Mouse (Mus musculus): ENCODE results near the gene Arhgef17. TPM values are rescaled to one million over a fixed set of nuclear protein-coding genes. Genes with fewer than 3 reads are reported as not detected.
A peak's percentile ranks its signal among the peaks of the same experiment; 100 is the strongest.

Arhgef17 gene
- polyA plus RNA-seq, 1 experiment from 2014 or later: 6.5 TPM

DNA sequence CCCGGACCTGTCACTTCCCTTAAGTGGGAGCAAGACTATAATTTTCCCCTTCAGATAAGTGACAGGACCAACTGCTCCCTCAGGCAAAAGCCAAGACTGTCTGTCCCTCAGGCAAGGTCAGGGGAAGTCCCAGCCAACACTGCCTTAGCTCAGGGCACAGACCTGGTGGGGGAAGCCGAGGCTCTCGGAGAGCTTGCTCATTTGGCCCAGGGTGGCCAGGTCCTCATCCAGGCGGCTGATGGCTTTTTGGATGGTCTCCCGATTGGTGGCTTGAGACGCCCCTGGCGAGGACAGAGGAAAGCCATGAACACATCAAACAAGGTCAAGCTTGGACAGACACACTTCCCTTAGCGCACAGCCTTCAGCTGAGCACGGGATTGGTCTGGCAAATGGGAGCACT is 50.4 kb downstream of the Arhgef17 start:
- Histone ChIP-seq H3K9ac (no peak overlapping the region), H3K36me3 (replicated peaks) (peaks cover 86% of the 10 kb centered on the region)
- ATAC-seq (ENCODE audit: low FRiP score): no peak

DNA sequence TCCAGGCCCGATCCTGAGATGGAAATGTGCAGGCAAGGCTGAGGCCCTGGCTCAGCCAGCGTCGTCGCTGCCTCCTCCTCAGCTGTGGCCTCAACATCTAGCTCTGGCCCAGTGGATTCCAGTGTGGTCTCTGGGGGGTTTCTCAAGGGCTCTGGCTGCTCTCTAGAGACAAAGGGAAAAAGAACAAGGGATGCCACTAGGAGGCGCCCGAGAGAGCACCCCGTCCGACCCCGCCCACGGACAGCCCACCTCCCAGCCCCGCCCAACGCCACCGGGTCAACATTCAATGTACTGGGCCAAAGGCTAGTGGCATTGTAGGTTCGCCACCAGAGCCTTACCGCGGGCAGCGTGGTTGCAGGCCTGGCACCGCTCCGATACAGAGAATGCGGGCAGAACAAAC is 52.3 kb downstream of the Arhgef17 start:
- Histone ChIP-seq H3K27ac (no peak overlapping the region), H3K9ac (no peak overlapping the region), H3K27me3 (no peaks in the 10 kb centered on the region), H3K4me3 (replicated peaks) (no peak overlapping the region), H3K4me2 (peak overlapping the region; percentile 19), H3K36me3 (replicated peaks) (peaks cover 87% of the 10 kb centered on the region), H3K9me3 (no peaks in the 10 kb centered on the region), H3K4me1 (peaks cover 7% of the 10 kb centered on the region)
- peak; percentile 52; the same call in 1 of the 2 replicates for ATAC-seq (ENCODE audit: low FRiP score)
- 18% methylated on average over 20 of the region's 20 CpGs for WGBS

More for the DNA sequence above, 50.4 kb downstream of the Arhgef17 start:
- Histone ChIP-seq H3K9me3 (no peaks in the 10 kb centered on the region), H3K4me3 (replicated peaks) (no peak overlapping the region), H3K27me3 (no peaks in the 10 kb centered on the region), H3K27ac (no peak overlapping the region), H3K4me1 (peaks cover 7% of the 10 kb centered on the region), H3K4me2 (no peak overlapping the region)
- 90% methylated on average over 9 of the region's 9 CpGs for WGBS

DNA sequence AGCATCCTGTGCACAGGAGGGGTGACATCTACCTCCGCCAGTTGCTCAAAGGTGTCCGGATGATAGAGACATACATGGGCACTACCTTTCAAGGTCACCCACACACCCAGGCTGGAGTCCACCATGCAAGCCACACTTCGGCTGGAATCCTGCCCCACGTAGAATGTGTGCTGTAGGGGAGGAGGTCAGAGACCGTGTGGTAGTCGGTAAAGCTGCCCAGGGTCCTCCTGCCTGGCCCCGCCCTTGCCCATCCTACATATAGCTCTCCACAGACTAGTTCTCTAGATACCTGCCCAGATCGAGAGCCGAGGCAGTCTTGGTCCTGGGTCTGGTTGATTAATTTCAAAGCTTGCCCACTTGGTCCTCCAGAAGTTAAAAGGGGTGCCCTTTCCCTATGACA is 55.1 kb downstream of the Arhgef17 start:
- WGBS: 96% methylated on average over 9 of the region's 9 CpGs

DNA sequence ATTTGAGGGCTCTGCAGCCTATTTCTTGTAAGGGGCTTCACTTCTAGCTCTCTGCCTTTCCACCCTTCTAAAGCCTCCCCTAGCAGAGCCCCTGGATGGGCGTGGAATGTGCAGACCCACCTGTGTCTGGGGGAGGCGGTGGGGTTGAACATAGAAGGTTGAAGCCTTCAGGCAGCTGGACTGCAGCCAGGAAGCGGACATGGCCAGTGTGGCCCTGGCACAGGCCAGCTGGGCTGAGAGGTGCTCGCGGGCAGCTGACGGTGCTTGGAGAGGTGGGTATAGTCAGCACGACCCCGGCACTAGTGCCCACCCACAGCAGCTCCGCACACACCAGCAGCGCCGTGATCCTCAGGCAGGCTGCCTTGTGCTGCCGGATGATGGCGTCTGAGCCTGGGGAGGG is 55.6 kb downstream of the Arhgef17 start:
- 94% methylated on average over 13 of the region's 13 CpGs for WGBS
- no peak overlapping the region for H3K9ac ChIP-seq
- H3K9me3 ChIP-seq: no peaks in the 10 kb centered on the region
- 0 out of 2 replicates have a peak overlapping the region, but pooled peaks have one; percentile 36 for H3K27ac ChIP-seq
- H3K4me1 ChIP-seq: peaks cover 7% of the 10 kb centered on the region
- no peak for ATAC-seq (ENCODE audit: low FRiP score)
- H3K27me3 ChIP-seq: no peaks in the 10 kb centered on the region
- H3K4me3 ChIP-seq (replicated peaks): no peak overlapping the region
- H3K4me2 ChIP-seq: no peak overlapping the region
- peaks cover 90% of the 10 kb centered on the region for H3K36me3 ChIP-seq (replicated peaks)

More for the DNA sequence above, 55.1 kb downstream of the Arhgef17 start:
- no peaks in the 10 kb centered on the region for H3K9me3 ChIP-seq
- H3K4me1 ChIP-seq: peaks cover 7% of the 10 kb centered on the region
- H3K36me3 ChIP-seq (replicated peaks): peaks cover 89% of the 10 kb centered on the region
- ATAC-seq (ENCODE audit: low FRiP score): no peak
- H3K4me3 ChIP-seq (replicated peaks): no peak overlapping the region
- H3K4me2 ChIP-seq: no peak overlapping the region
- H3K9ac ChIP-seq: no peak overlapping the region
- H3K27me3 ChIP-seq: no peaks in the 10 kb centered on the region
- no peak overlapping the region for H3K27ac ChIP-seq

DNA sequence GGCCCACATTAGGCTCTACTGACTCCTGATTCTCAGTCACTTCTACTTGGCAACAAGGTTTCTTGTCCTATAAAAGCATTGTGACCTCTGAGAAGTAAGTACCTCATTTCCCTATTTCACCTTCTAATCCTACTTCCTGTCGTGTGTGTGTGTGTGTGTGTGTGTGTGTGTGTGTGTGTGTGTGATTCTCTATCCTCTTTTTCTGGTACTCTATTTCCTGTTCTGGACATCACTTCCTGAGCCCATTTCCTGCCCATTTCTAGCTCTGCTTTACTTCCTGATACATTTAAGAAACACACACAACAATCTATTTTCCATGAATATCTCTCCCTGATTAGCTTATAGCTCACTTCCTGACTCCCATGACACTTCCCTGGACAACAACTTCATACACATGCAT is 56.1 kb downstream of the Arhgef17 start:
- Histone ChIP-seq H3K4me2 (no peak overlapping the region), H3K27me3 (no peaks in the 10 kb centered on the region), H3K9ac (no peak overlapping the region), H3K9me3 (no peaks in the 10 kb centered on the region), H3K4me1 (peaks cover 7% of the 10 kb centered on the region), H3K27ac (0 out of 2 replicates have a peak overlapping the region, but pooled peaks have one; percentile 36), H3K4me3 (replicated peaks) (no peak overlapping the region), H3K36me3 (replicated peaks) (peaks cover 85% of the 10 kb centered on the region)
- no peak for ATAC-seq (ENCODE audit: low FRiP score)
- WGBS: 60% methylated on average over 1 of the region's 1 CpGs

DNA sequence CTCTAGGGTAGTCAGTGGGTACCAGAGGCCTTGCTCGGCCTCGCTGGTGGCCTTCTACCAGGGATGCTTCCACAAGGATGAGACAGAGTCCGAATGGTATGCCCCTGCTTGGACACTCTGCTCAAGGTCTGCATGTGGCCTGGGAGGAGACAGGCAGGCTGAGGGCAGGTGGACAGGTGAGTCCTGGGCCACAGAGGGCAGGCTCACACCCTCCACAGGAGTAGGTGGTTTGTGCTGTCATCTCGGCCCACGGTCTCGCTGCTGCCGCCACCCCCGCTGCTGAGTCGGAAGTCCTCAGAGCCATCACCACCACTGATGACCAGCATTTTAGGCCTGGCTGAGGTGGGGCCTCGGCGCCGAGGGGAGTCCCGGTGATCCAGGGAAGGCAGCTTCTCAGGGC is 58.7 kb downstream of the Arhgef17 start:
- Histone ChIP-seq H3K4me3 (replicated peaks) (no peak overlapping the region), H3K4me2 (no peak overlapping the region), H3K36me3 (replicated peaks) (peaks cover 59% of the 10 kb centered on the region), H3K9ac (no peak overlapping the region), H3K9me3 (no peaks in the 10 kb centered on the region), H3K4me1 (no peaks in the 10 kb centered on the region), H3K27me3 (no peaks in the 10 kb centered on the region), H3K27ac (no peak overlapping the region)
- WGBS: 97% methylated on average over 13 of the region's 13 CpGs
- ATAC-seq (ENCODE audit: low FRiP score): no peak

DNA sequence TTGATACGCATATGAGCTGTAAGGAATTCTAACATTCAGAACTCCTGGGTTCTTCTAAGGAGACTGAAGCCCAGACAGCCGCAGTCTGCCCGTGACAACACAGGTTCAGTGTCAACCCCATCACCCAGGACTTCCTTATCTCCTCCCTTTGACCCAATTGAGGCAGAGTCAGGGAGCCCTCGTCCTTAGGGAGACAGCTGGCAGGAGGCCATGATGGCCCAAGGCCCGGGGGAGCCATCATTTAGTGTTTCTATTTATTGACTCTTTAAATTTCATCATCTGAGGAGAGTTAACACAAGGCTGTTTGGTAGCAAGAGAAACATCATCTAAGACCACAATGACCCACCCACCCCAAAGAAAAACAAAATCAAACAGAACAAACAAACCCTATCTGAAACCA is 60.0 kb downstream of the Arhgef17 start:
- Histone ChIP-seq H3K36me3 (replicated peaks) (peaks cover 46% of the 10 kb centered on the region), H3K9ac (no peak overlapping the region), H3K9me3 (no peaks in the 10 kb centered on the region), H3K4me1 (no peaks in the 10 kb centered on the region), H3K4me2 (no peak overlapping the region), H3K27ac (no peak overlapping the region), H3K4me3 (replicated peaks) (no peak overlapping the region), H3K27me3 (no peaks in the 10 kb centered on the region)
- 83% methylated on average over 5 of the region's 5 CpGs for WGBS
- no peak for ATAC-seq (ENCODE audit: low FRiP score)

DNA sequence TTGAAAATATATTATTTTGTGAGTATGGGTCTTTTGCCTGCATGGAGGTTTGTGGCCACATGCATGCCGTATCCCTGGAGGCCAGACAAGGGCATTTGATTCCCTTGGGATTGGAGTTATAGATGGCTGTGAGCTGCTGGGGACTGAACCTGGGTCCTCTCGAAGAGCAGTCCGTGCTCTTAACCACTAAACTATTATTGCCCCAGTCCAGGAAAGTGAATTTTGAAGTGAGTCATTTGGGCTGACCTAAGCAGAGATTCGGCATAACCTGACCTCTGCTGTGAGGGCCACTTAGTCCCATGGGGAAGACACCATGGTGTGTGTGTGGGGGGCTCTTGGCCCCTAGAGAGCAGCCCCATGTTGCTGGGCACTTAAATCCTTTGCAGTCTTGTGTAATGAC is 60.6 kb downstream of the Arhgef17 start:
- Histone ChIP-seq H3K4me3 (replicated peaks) (no peak overlapping the region), H3K27me3 (no peaks in the 10 kb centered on the region), H3K9me3 (no peaks in the 10 kb centered on the region), H3K27ac (no peak overlapping the region), H3K9ac (no peak overlapping the region), H3K4me2 (no peak overlapping the region), H3K4me1 (no peaks in the 10 kb centered on the region), H3K36me3 (replicated peaks) (peaks cover 41% of the 10 kb centered on the region)
- 89% methylated on average over 4 of the region's 4 CpGs for WGBS
- no peak for ATAC-seq (ENCODE audit: low FRiP score)

DNA sequence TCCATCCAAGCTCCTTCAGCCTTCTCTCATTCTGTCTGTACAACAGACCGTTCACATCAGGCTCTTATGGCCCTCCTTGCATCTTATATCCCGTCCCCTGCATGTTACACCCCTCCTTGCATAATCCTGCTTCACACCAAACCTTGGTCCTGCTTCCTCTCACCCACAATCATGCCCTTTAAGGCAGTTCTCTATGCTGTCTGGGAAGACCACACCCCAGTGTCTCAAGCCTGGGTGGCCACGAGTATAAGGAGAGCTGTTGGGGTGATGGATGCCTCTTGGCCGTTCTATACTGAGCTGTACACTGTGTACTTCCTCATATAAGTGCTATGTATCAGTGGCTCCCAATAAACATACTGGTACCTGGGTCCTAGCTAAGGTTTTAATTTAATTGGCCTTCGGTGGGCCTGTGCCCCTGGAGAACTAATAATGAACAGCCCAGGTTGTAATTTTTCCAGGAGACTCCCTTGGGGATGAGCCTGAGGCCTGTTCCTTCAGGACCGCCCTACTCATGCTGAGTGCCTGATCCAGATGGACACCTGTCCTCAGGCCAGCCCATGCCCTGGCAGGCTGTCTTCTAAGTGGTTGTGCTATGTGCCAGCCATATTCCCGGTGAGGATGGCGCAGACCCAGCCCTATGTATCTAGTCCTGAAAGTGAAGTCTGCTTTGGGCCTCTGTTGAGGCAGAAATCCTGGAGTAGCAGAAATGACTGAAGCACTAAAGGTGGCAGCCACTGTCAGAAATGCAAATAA is 61.9 kb downstream of the Arhgef17 start:
- Histone ChIP-seq H3K36me3 (replicated peaks) (peaks cover 37% of the 10 kb centered on the region), H3K4me2 (no peak overlapping the region), H3K9me3 (no peaks in the 10 kb centered on the region), H3K4me3 (replicated peaks) (no peak overlapping the region), H3K4me1 (no peaks in the 10 kb centered on the region), H3K27ac (no peak overlapping the region), H3K9ac (no peak overlapping the region), H3K27me3 (no peaks in the 10 kb centered on the region)
- 89% methylated on average over 8 of the region's 8 CpGs for WGBS
- ATAC-seq (ENCODE audit: low FRiP score): no peak

DNA sequence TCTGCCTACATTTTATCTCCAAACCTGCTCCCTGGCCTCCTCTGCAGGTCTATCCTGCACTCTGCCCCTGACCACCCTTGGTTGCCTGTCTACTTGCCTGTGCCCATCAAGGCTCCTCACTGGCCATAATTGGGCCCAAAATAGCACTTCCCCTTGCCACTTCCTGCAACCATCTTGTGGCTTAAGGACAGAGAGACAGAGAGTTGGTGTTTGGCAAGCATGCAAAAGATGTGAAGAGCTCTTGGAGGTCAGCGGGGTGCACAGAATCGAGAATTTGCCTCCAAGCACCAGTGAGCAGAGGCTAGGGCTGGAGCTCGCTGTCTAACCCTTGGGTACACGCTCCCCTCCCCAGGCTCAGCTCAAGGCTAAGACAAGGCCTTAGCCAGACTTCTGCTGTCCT is 63.4 kb downstream of the Arhgef17 start:
- no peaks in the 10 kb centered on the region for H3K9me3 ChIP-seq
- H3K9ac ChIP-seq: no peak overlapping the region
- no peak overlapping the region for H3K4me2 ChIP-seq
- H3K36me3 ChIP-seq (replicated peaks): peaks cover 22% of the 10 kb centered on the region
- ATAC-seq (ENCODE audit: low FRiP score): no peak
- H3K4me3 ChIP-seq (replicated peaks): no peak overlapping the region
- no peak overlapping the region for H3K27ac ChIP-seq
- H3K4me1 ChIP-seq: no peaks in the 10 kb centered on the region
- H3K27me3 ChIP-seq: no peaks in the 10 kb centered on the region
- WGBS: 79% methylated on average over 4 of the region's 4 CpGs

DNA sequence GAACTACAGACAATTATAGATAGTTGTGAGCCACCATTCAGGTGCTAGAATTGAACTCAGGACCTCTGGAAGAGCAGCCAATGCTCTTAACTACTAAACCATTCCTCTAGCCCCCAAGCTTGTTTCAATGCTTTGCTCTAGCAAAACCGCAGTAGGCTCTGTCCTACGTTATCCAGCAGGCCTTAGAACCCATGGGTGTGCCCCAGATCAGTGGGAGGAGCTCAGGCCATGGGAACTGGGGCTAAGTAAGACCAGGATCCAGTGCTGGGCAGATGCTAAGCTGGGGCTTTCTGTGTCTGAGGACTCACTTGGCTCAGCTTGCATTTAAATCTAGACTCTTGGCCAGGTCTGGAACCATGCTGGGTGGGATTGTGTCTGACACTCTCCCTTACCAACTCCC is 64.3 kb downstream of the Arhgef17 start:
- H3K36me3 ChIP-seq (replicated peaks): peaks cover 12% of the 10 kb centered on the region
- no peak overlapping the region for H3K4me3 ChIP-seq (replicated peaks)
- H3K9ac ChIP-seq: no peak overlapping the region
- no peaks in the 10 kb centered on the region for H3K9me3 ChIP-seq
- H3K4me2 ChIP-seq: no peak overlapping the region
- H3K27me3 ChIP-seq: no peaks in the 10 kb centered on the region
- 64% methylated on average over 2 of the region's 2 CpGs for WGBS
- no peak for ATAC-seq (ENCODE audit: low FRiP score)
- H3K4me1 ChIP-seq: peaks cover 3% of the 10 kb centered on the region
- no peak overlapping the region for H3K27ac ChIP-seq

DNA sequence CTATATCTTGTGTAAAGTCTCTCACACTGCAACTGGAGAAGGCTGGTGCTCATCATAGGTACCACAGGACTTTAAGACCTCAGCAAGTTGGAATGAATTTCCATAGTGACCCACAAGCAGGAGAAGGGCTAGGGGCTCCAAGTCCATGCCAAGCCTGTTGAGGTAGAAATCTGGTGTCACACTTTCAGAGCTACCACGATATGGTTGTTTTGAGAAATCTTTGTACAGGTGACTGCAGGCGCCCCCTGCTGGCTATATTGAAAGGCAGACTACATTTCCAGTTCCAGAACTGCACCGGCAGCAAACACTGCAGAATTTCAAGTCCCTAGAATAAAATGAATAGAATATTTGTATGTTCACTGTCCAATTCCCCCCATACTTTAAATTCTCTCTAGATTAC is 65.2 kb downstream of the Arhgef17 start:
- ATAC-seq (ENCODE audit: low FRiP score): no peak
- Histone ChIP-seq H3K4me3 (replicated peaks) (no peak overlapping the region), H3K9me3 (no peaks in the 10 kb centered on the region), H3K4me1 (peaks cover 11% of the 10 kb centered on the region), H3K27me3 (peaks cover 5% of the 10 kb centered on the region; the same call in 1 of the 2 replicates), H3K27ac (no peak overlapping the region), H3K9ac (no peak overlapping the region), H3K4me2 (no peak overlapping the region), H3K36me3 (replicated peaks) (0 out of 2 replicates have a peak, but pooled peaks cover 4% of the 10 kb centered on the region)
- WGBS: 13% methylated on average over 3 of the region's 3 CpGs
